Mouse (Mus musculus) embryo, embryonic 10 days (tissue): Measurements from ENCODE around the gene Tedc1.

Source experiments
- DNase-seq: peaks from one replicate; pipeline ENCODE4 v3.0.0-alpha.2; 2015; ENCODE audit warnings: low spot score

Gene Tedc1

DNA sequence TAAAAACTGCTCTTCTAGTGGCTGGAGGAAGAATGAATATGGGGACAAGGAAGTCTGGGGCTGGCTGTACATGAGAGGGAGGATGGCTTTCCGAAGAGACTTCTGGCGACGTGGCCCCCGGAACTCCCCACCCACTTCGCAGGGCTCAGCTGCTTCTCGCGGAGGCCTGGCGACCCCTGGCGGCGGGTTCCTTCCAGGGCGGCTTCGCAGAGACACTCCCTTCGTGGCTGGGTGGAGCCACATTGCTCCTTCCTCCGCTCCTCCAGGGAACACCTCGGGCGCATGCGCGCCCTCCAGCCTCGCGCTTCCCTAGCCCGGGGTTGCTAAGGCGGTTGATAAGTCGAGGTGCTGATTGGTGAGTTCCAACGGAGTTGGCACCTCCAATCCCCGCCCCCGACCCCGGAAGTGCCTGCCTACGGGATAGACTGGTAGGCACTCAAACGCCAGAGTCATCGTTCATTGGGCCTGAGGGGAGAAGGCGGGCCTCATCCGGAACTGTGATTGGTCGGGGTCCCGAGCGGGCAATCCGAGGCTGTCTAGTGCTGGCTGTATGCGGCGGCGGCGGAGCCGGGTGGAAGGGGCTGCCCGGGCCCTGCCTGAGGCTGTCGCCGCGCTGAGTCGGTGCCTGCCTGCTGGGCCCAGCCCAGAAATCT, at the start of gene Tedc1:
Gene Tedc1 (plus strand): TSS at position 535 of the 653 bp plus-strand sequence.
- peak; percentile 97 for DNase-seq

DNA sequence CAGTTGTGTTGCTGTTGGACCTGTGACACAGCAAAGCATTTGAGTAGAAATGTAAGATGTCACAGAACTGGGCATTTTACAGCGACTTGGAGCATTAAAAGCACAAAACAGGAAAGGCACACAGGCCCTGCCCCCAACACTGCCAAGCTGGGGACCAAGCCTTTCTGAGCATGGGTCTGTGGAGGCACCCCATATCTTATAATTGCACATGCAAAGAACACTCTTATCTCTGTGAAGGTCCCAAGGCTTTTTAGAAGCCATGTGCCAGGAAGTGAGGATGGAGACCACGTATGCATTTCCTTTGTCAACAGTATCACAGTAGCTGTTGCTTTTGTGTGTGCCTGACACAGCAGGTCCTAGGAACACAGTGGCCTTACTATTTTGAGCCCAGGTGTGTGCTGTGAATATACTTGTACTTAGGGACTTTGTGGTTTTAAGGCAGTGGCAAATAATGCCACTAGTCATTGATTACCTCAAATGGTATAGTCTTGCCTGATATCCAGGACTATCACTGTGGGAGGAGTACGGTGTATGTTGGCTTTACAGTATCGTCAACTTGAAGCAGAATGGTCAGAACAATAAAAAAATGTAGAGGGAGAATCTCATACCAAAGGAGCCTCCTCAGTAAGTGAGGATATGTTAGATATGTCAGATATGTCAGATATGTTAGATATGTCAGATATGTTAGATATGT, 48.6 kb upstream of the Tedc1 start:
- no peak for DNase-seq

- no peak for DNase-seq
Measured at GRCm38 (mm10) chr12:113108528-113109283, 47.5 kb upstream of the Tedc1 start.

GRCm38 (mm10) chr12:113109801-113110200, 46.4 kb upstream of the Tedc1 start:
- DNase-seq = no peak

- no peak for DNase-seq
Measured at GRCm38 (mm10) chr12:113114141-113114540, 42.1 kb upstream of the Tedc1 start.

- no peak for DNase-seq
Measured at GRCm38 (mm10) chr12:113114856-113115538, 41.2 kb upstream of the Tedc1 start.

DNA sequence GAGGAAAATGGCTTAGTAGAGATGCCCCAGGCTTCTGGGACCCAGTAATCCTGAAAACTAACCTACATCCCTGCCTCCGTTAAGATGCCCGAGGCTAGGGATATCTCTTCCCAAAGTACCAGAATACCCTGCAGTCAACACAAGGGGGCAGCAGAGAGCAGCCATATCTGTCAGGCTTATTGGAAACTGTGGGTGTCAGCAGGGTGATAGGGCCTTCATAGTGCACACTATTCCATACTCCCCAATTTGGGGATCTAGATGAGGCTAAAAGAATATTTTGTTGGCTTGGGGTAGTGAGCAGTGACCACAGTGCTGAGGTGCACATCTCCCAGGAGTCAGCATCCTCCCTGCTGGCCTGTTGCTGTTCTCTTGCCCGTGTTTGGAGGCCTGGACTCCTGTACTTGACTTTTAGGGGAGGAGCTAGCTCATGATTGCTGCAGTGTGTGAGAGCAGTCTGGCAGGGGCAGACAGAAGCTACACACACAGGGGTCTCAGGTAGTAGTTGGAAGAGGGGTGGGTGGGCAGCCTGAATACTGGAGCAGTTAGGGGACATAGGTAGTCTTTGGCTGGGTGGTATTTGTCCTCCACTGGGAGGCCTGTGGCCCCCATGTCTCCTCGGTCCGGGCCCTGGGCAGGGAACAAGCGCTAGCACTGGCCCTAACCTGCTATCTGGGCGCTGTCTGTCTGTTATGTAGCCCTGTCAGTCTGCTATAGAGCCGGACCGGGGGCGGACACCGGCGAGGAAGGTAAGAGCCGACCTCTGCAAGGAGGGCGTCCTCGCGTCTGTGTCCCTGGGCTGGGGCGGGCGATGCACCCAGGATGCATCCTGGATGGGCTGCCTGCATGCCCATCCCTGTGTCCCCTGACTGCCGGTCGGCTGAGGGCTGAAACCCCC, 36.5 kb upstream of the Tedc1 start:
- DNase-seq = peak; percentile 84

DNA sequence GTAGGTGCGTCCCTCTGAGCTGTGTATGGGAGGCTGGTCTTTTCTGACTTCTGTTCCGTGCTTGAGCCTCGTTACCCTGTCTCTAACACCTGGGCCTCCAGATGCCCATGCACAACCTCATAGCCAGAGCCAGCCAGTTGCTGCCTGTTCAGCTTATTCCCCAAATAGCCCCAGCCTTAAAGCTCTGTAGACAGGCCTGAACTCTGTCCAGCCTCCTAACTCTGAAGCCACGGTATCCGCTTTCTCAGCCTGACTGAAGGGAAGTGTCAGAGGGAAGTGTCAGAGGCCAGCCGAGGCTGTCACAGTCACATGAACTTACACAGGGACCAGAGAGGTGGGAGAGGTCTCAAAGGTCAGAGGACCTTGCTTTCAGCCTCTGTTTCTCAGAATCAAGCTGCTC, 31.5 kb upstream of the Tedc1 start:
- no peak for DNase-seq

DNA sequence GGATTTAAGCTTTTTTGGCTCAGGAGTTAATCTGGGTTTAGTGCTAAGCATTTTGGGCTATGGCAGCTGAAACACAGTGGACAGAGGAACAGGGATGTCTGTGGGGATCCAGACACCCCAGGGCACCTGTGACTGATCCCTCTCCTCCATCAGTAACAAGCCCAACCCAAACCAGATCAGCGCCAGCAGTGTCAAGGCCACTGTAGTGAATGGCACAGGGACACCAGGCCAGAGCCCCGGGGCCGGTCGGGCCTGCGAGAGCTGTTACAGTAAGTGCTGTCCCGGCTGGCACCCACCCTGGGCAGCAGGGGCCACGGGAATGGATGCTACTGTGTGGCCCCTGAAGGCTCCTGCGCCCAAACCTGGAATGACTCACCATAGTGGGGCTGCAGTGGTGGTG, 25.5 kb upstream of the Tedc1 start:
- DNase-seq = no peak

- no peak for DNase-seq
Measured at GRCm38 (mm10) chr12:113131601-113132000, 24.6 kb upstream of the Tedc1 start.

GRCm38 (mm10) chr12:113132567-113132966, 23.7 kb upstream of the Tedc1 start:
- DNase-seq = no peak

GRCm38 (mm10) chr12:113133260-113133659, 23.0 kb upstream of the Tedc1 start:
- no peak for DNase-seq

DNA sequence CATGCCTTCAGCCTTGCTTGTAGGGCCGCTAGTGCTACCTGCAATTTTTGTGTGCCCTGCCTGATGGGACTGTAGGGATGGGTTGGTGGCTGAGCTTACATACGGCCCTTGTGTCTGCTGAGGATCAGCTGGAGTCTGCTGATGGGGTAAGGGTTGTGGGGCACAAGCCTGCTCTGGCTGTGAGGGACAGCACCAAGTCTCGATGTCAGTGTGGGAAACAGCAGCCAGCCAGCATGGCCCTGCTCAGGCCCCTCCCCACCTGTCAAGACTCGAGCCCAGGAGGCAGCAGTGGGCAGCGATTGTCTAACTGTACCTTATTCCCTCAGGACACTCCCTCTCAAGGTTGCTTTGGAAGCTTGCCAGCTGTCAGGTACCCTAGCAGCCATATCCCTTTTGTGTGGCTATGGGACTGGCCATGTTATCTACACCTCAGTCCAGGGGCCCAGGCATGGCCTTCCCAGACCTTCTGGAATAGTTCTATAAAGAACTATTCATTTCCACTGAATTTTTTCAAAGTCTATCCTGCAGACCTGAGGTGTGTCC, 22.3 kb upstream of the Tedc1 start:
- DNase-seq = no peak

GRCm38 (mm10) chr12:113134502-113134901, 21.7 kb upstream of the Tedc1 start:
- no peak for DNase-seq

DNA sequence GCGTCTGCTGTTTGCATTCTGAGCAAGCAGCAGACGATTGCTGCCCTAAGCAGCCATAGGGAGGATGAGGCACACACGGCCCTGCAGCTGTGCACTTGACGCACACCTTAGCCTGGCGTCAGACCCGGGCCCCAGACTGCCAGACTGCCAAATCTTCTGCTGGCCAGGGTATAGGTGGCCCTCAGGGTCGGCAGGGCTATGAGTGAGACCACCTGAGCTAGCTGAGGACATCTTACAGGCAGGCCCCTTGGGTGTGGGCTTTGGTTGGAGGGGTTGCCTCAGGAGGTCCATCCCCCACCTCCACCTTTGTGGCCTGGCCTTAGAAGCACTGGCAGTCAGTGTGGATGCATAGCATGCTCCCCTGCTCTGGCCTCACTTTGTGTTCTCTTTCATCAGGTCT, 20.8 kb upstream of the Tedc1 start:
- DNase-seq = no peak

DNA sequence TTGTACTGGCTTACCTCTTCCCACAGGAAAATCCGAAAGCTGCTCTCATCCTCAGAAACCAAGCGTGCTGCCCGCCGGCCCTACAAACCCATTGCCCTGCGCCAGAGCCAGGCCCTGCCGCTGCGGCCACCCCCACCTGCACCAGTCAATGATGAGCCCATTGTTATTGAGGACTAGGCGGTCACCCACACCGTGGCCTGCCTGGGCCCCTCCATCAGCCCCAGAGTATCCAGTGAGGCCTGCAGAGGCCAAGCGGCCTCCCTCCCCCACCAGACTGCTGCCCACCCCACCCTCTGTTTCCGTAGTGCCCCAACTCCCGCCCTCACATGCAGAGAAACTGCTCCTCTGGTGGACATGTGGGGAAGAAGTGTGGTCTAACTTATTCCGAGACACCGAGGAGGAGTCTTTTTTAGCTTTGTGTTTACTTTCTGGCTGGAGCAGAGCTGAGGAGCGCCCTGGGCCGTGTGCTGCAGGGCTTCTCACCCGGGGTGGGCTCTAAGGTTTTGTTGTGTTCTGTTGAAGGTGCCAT, 19.7 kb upstream of the Tedc1 start:
- DNase-seq = no peak

DNA sequence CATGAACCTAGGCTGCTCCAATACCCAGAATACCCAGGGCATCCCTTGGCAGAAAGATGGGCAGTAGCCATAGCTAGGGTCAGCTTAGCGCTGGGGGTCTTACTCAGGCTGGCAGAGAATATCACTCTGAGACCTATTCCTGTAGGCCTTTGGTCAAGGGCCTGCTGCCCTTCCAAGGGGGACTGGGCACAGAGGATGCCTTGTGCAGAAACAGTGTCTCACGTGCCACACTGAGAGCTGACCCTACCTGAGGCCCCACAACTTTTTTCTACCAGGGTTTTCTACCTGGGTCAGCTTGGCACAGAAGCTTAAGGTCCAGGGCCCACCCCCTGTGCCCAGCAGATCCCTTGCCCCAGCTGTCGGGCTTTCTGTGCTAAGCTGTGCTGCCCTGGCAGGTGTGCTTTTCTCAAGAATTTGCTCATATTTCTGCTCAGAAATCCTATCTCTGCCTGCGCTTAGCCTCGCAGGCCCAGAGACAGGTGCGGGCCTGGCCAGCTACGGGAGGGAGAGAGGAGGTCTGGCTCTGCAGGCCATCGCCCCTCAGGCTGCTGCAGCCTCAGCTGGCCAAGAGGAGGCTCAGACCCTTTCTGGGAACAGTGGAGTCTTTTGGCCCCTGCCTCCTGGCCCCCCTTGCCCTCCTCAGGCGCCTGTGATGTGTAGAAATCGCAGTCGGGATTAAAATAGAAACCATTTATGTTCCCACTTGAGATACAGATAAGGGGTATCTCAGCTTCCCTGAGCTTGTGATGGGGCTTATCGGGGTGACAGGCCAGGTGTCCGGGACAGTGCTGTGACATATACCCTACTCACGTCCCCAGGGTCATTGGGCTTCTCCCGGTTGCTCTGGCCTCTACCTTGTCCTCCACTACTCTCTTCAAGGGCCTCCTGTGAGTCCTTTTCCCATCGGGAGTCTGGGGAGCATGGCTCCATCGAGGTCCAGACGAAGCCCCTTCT, 18.7 kb upstream of the Tedc1 start:
- DNase-seq = no peak

- no peak for DNase-seq
Measured at GRCm38 (mm10) chr12:113138291-113138690, 17.9 kb upstream of the Tedc1 start.
